Comparison of ENCODE assay signal across 25 mouse cellular contexts in genomic region chr12:33206300-33206699, GRCm38 (mm10).
"Had no signal": no experiment of that assay in that cellular context is flagged by ENCODE, and none has a peak within 500 bp of the region (broad histone marks: within the 10 kb centered on the region; RNA-seq: fewer than 3 reads in every experiment).

No protein-coding gene starts in this region.

- ATAC-seq: hindbrain, embryonic 16.5 days; inflammation-experienced regulatory T-cells, adult 6 months; intestine, embryonic 15.5 days; intestine, postnatal 0 days; liver, postnatal 0 days had no signal

- H3K9me3 ChIP-seq: heart, embryonic 10.5 days; heart, embryonic 12.5 days; intestine, embryonic 15.5 days; limb, embryonic 10.5 days; limb, embryonic 12.5 days; liver, embryonic 13.5 days; liver, embryonic 15.5 days had no signal

- H3K27ac ChIP-seq: gastrocnemius, adult 2 months; heart, embryonic 10.5 days; hindbrain, embryonic 14.5 days; intestine, embryonic 15.5 days; kidney, postnatal 0 days; layer of hippocampus, adult 2 months; left cerebral cortex, adult 2 months; limb, embryonic 10.5 days; limb, embryonic 12.5 days; liver, embryonic 13.5 days; liver, embryonic 15.5 days had no signal

- H3K36me3 ChIP-seq: heart, embryonic 12.5 days; intestine, embryonic 15.5 days; limb, embryonic 12.5 days; liver, embryonic 13.5 days; liver, embryonic 15.5 days had no signal

- DNase-seq: gastrocnemius, adult 2 months; gastrocnemius, postnatal 10 days; gastrocnemius, postnatal 25 days; heart, adult 18-20 months; heart, postnatal 10 days; heart, postnatal 4 days; kidney, adult 18-20 months; kidney, postnatal 14 days; kidney, postnatal 4 days; liver, embryonic 13.5 days; liver, postnatal 0 days had no signal

- H3K4me3 ChIP-seq: gastrocnemius, adult 2 months; heart, embryonic 10.5 days; heart, embryonic 12.5 days; intestine, embryonic 15.5 days; layer of hippocampus, adult 2 months; left cerebral cortex, adult 2 months; limb, embryonic 10.5 days; limb, embryonic 12.5 days; liver, embryonic 13.5 days; liver, embryonic 15.5 days had no signal

- H3K9ac ChIP-seq: heart, embryonic 12.5 days; hindbrain, embryonic 14.5 days; intestine, embryonic 15.5 days; limb, embryonic 12.5 days; liver, embryonic 13.5 days; liver, embryonic 15.5 days; liver, postnatal 0 days had no signal

- H3K4me2 ChIP-seq: heart, embryonic 12.5 days; hindbrain, embryonic 14.5 days; intestine, embryonic 15.5 days; limb, embryonic 12.5 days; liver, embryonic 11.5 days; liver, embryonic 13.5 days; liver, embryonic 15.5 days had no signal

- H3K27me3 ChIP-seq: heart, embryonic 12.5 days; intestine, embryonic 15.5 days; limb, embryonic 12.5 days; liver, embryonic 13.5 days; liver, embryonic 15.5 days had no signal
